Mouse (Mus musculus) intestine, embryonic 16.5 days (tissue): ENCODE measurements at regions not wholly inside any gene's neighbourhood (a gene's known extent, or its start where the extent isn't known, plus 50 kb on each side); places are given as distances from the start of the nearest gene placed in this dataset.

Experiments
- ATAC-seq: fragments of 200-750 bp; cut with Nextera tagmentation; 2 replicates; pipeline ENCODE4 v1.8.0; 2017; ENCODE audit warnings: moderate TSS enrichment, moderate library complexity
- H3K27ac ChIP-seq: fragments of 300-500 bp; sonication (generic); 2 replicates; pipeline ENCODE4 v1.5.1; 2014; ENCODE audit warnings: mild to moderate bottlenecking, low read length
- H3K27me3 ChIP-seq: fragments of 300-500 bp; sonication (generic); replicated peaks from 2 replicates; pipeline ENCODE4 v1.6.1; 2014; ENCODE audit warnings: low read length, control low read depth, mixed read lengths; ENCODE audit not compliant: control insufficient read depth, insufficient read depth
- H3K36me3 ChIP-seq: fragments of 300-500 bp; sonication (generic); 2 replicates; pipeline ENCODE4 v1.6.1; 2014; ENCODE audit warnings: low read length, control low read depth; ENCODE audit not compliant: control insufficient read depth, insufficient read depth
- H3K4me1 ChIP-seq: fragments of 300-500 bp; sonication (generic); 2 replicates; pipeline ENCODE4 v1.6.1; 2014; ENCODE audit warnings: low read length, control low read depth, mixed read lengths; ENCODE audit not compliant: control insufficient read depth, insufficient read depth
- H3K4me2 ChIP-seq: fragments of 300-500 bp; sonication (generic); 2 replicates; pipeline ENCODE4 v1.6.1; 2014; ENCODE audit warnings: low read depth, low read length, control low read depth
- H3K4me3 ChIP-seq: fragments of 300-500 bp; sonication (generic); 2 replicates; pipeline ENCODE4 v1.5.1; 2014; ENCODE audit warnings: mild to moderate bottlenecking, low read length
- H3K9ac ChIP-seq: fragments of 300-500 bp; sonication (generic); 2 replicates; pipeline ENCODE4 v1.6.1; 2014; ENCODE audit warnings: low read depth, low read length
- H3K9me3 ChIP-seq: fragments of 300-500 bp; sonication (generic); 2 replicates; pipeline ENCODE4 v1.6.1; 2016; ENCODE audit warnings: low read length, control low read depth; ENCODE audit not compliant: control insufficient read depth
- WGBS: fragments of 180-500 bp; shearing (Covaris S2); extraction: QIAGEN DNeasy Blood & Tissue Kit; methylation state at CpG from one replicate; pipeline ENCODE4 v1.1.7; 2014; 5-methylcytosine and 5-hydroxymethylcytosine counted together

- Histone ChIP-seq H3K9me3 (no peaks in the 10 kb centered on the region), H3K27ac (no peak overlapping the region), H3K27me3 (no peaks in the 10 kb centered on the region), H3K4me2 (no peak overlapping the region), H3K4me3 (no peak overlapping the region), H3K9ac (no peak overlapping the region), H3K36me3 (no peaks in the 10 kb centered on the region), H3K4me1 (no peaks in the 10 kb centered on the region)
- 54% methylated on average over 2 of the region's 2 CpGs for WGBS
- no peak for ATAC-seq
These were observed 534.7 kb downstream of the Zfp619 start for GRCm38 (mm10) chr7:40052255-40052654.

- Histone ChIP-seq H3K27me3 (no peaks in the 10 kb centered on the region), H3K27ac (no peak overlapping the region), H3K4me2 (no peak overlapping the region), H3K36me3 (no peaks in the 10 kb centered on the region), H3K4me3 (no peak overlapping the region), H3K4me1 (no peaks in the 10 kb centered on the region), H3K9ac (no peak overlapping the region), H3K9me3 (no peaks in the 10 kb centered on the region)
- 39% methylated on average over 4 of the region's 4 CpGs for WGBS
- ATAC-seq: no peak
These were observed 541.3 kb downstream of the Zfp619 start for GRCm38 (mm10) chr7:40058836-40059235.

- H3K4me3 ChIP-seq: no peak overlapping the region
- H3K36me3 ChIP-seq: no peaks in the 10 kb centered on the region
- 51% methylated on average over 2 of the region's 2 CpGs for WGBS
- H3K27me3 ChIP-seq: no peaks in the 10 kb centered on the region
- no peaks in the 10 kb centered on the region for H3K9me3 ChIP-seq
- no peak for ATAC-seq
- no peak overlapping the region for H3K27ac ChIP-seq
- no peak overlapping the region for H3K9ac ChIP-seq
- no peaks in the 10 kb centered on the region for H3K4me1 ChIP-seq
- no peak overlapping the region for H3K4me2 ChIP-seq
These were observed 547.1 kb downstream of the Zfp619 start for GRCm38 (mm10) chr7:40064631-40065030.

GRCm38 (mm10) chr7:40065526-40065925 lies 548.0 kb downstream of the Zfp619 start:
- H3K27ac ChIP-seq: no peak overlapping the region
- no peaks in the 10 kb centered on the region for H3K27me3 ChIP-seq
- ATAC-seq: no peak

GRCm38 (mm10) chr7:40067378-40067777 lies 549.8 kb downstream of the Zfp619 start:
- Histone ChIP-seq H3K27me3 (no peaks in the 10 kb centered on the region), H3K4me2 (no peak overlapping the region), H3K9me3 (no peaks in the 10 kb centered on the region), H3K4me1 (no peaks in the 10 kb centered on the region), H3K9ac (no peak overlapping the region), H3K4me3 (no peak overlapping the region), H3K27ac (no peak overlapping the region), H3K36me3 (no peaks in the 10 kb centered on the region)
- no peak for ATAC-seq
- WGBS: 51% methylated on average over 1 of the region's 1 CpGs

More at GRCm38 (mm10) chr7:40065526-40065925, 548.0 kb downstream of the Zfp619 start:
- WGBS: 62% methylated on average over 6 of the region's 6 CpGs
- H3K4me2 ChIP-seq: no peak overlapping the region
- no peak overlapping the region for H3K4me3 ChIP-seq
- H3K36me3 ChIP-seq: no peaks in the 10 kb centered on the region
- H3K4me1 ChIP-seq: no peaks in the 10 kb centered on the region
- no peak overlapping the region for H3K9ac ChIP-seq
- no peaks in the 10 kb centered on the region for H3K9me3 ChIP-seq

- Histone ChIP-seq H3K27ac (no peak overlapping the region), H3K36me3 (no peaks in the 10 kb centered on the region), H3K4me3 (no peak overlapping the region), H3K27me3 (no peaks in the 10 kb centered on the region), H3K4me1 (no peaks in the 10 kb centered on the region), H3K9ac (no peak overlapping the region), H3K9me3 (no peaks in the 10 kb centered on the region), H3K4me2 (no peak overlapping the region)
- ATAC-seq: no peak
- 77% methylated on average over 2 of the region's 2 CpGs for WGBS
These were observed 553.7 kb downstream of the Zfp619 start for GRCm38 (mm10) chr7:40071313-40071712.

GRCm38 (mm10) chr7:40072478-40072877 lies 554.9 kb downstream of the Zfp619 start:
- Histone ChIP-seq H3K27me3 (no peaks in the 10 kb centered on the region), H3K9me3 (no peaks in the 10 kb centered on the region), H3K4me2 (no peak overlapping the region), H3K36me3 (no peaks in the 10 kb centered on the region), H3K4me3 (no peak overlapping the region), H3K27ac (no peak overlapping the region), H3K4me1 (no peaks in the 10 kb centered on the region), H3K9ac (no peak overlapping the region)
- ATAC-seq: no peak
- WGBS: 71% methylated on average over 1 of the region's 1 CpGs

- Histone ChIP-seq H3K9me3 (no peaks in the 10 kb centered on the region), H3K36me3 (no peaks in the 10 kb centered on the region), H3K27ac (no peak overlapping the region), H3K4me3 (no peak overlapping the region), H3K4me1 (no peaks in the 10 kb centered on the region), H3K4me2 (no peak overlapping the region), H3K9ac (no peak overlapping the region), H3K27me3 (no peaks in the 10 kb centered on the region)
- WGBS: 53% methylated on average over 2 of the region's 2 CpGs
- no peak for ATAC-seq
These were observed 568.7 kb downstream of the Zfp619 start for GRCm38 (mm10) chr7:40086236-40086635.

GRCm38 (mm10) chr7:40097094-40097493 lies 579.5 kb downstream of the Zfp619 start:
- no peak overlapping the region for H3K4me2 ChIP-seq
- 74% methylated on average over 2 of the region's 2 CpGs for WGBS
- H3K4me3 ChIP-seq: no peak overlapping the region
- no peaks in the 10 kb centered on the region for H3K36me3 ChIP-seq
- no peak overlapping the region for H3K27ac ChIP-seq
- no peaks in the 10 kb centered on the region for H3K9me3 ChIP-seq
- H3K27me3 ChIP-seq: no peaks in the 10 kb centered on the region
- no peak for ATAC-seq
- H3K9ac ChIP-seq: no peak overlapping the region
- H3K4me1 ChIP-seq: no peaks in the 10 kb centered on the region
